Mouse (Mus musculus) testis, postnatal 10 days (tissue): ENCODE data around the gene BC052040.

Experiments used
- DNase-seq: peaks from one replicate; pipeline ENCODE4 v3.0.0; 2021; ENCODE audit warnings: low spot score

The BC052040 gene

DNA sequence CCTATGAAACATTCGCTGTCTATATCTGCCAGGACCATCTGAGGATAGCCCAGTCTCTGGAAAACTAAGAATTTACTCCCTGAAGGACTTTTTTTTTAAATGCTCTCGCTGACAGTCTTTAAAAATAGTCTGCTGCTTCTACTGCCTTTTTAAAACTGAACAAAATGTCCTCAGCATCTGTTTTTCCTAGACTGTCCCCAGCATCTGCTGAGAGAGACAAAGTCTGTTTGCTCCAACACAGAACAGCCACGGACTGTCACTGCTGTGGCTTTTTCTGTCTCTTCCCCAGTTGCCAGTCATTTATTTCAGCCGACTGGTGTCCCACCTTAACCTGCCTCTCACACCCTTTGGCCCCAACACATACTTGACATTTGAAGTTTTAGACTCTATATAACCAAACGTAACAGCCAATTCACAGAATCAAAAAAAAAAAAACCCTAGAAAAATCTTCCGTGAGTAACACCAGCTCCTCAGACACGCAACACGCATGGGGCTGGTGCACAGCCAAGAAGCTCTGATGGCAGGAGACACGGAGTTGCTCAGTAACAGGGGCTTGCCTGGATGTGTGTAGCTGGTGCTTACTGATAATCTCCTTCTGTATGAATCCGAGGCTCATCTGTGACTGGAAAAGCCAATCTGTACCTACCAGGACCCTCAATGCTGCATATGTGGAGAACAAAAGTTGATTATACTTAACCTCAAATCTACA, 188.2 kb downstream of the BC052040 start:
- DNase-seq, result no peak

DNA sequence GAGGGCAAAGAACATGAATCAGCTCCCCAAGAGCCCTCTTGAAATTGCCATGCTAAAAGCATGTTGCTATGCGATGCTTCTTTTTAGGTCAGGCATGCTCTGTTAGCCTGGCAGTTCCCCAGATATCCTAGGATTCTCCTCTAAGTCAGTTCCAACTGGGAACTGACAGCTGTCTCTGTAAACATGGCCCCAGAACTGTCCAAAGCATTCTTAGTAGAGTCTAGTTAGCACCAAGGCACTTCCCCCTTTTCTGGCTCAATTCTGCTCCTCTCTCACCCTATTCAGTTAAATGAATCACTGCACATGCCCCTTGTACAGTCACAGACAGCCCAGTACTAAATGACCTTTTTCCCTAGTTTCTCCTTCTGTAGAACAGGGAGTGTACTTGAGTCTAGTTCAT, 191.2 kb downstream of the BC052040 start:
- no peak for DNase-seq

DNA sequence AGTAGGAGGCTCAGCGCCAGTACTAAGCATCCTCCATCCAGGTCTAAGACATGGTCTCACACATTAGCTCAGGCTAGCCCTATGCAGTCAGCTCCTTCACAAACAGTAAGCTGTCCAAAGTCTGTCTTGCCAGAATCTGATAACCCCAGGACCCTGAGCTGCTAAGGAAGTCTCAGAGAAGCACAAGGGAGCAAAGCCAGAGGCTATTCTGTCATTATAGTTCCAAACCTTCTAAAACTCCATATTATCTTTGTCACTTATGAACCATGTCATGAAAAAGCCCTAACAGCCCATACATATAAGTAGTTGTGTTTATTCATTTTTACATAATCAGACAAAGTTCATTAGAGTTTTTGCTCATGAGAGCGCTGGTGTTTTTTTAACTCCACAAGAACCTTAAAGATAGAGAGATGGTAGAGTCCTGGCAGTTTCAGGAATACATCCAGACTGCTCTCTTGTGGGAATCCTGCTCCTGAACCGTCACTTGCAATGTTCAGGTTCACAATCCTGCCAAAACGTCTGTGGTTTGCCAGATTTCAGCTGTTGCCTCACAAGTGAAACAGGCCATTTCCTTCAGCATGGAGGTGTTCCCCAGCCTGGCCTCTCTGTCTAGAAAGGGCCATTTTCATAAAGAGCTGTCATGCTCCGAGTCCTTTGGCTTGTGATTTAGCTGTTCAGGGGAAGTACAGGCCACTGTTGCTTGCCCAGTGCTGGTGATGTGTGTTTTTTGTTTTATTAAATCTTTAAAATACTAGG, 192.8 kb downstream of the BC052040 start:
- DNase-seq, result no peak

DNA sequence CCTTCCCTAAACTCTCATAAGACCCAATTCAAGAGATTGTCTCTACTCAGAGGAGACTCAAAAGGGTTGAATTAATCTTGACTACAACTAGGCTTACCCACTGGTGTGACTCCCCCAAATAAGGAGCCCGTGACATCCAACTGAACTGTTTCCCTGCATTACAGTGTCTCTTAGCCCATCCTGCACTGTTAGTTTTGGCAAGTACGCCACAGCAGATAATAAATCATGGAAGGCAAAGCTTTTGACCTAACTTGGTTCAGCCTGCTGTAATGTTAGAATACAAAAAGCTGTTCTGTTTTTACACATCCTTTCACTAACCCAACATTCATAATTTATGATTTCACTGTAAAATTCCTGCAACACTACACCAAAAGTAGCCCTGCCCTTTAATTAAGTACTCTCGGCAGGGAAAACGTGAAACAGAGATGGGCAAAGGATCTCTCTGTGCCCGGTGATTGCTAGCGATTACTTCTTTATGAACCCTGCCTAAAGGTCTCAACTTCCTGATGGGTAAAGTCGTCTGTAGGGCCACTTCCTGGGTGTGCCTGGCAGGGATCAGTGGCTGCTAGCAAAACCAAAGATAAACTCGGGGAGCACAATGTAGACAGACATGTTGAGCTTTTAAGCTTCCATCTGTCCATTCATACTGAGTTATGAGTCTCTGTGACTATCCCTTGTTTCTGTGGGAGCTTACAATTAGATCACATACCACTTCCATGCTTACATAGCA, 194.1 kb downstream of the BC052040 start:
- no peak for DNase-seq

DNA sequence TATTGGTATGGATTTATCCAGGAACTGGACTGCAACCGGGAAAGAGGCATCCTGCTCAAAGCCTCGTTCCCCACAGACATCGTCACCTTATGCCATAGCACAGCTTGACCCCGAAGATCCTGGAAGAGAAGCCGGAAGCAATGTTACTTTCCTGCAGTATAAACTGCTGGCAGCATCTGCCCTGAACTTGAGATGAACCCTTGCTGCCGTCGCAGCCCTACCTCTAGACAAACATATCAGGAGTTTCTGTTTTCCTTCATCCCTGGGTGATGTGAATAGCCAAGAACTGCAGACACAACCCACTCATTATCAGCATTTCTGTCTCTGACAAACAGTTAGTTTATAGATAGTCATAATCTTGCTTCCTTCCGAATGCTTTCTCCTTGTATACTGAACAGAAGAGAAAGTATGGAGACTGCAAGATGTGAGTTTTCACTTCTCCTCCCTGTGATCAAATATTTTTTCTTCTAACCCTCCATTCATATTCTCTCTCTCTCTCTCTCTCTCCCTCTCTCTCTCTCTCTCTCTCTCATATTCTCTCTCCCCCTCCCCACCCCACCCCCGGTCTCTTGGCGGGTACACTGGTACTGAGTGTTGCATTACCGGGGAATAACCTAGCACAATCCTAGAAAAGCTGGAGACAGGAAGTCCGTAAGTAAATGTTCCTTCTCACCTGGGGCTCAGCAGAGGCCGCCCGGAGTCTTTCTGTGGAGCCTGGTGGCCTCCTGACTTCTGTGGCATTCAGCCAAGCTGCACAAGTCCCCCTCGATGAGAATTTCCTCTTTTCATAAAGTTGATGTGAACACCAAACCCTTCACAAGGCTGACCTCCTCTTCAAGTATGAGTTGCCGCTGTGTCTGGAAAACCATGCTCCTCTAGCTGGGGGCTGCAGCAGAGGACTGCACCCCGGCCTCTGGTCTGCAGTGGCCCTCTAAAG, 195.7 kb downstream of the BC052040 start:
- no peak for DNase-seq

DNA sequence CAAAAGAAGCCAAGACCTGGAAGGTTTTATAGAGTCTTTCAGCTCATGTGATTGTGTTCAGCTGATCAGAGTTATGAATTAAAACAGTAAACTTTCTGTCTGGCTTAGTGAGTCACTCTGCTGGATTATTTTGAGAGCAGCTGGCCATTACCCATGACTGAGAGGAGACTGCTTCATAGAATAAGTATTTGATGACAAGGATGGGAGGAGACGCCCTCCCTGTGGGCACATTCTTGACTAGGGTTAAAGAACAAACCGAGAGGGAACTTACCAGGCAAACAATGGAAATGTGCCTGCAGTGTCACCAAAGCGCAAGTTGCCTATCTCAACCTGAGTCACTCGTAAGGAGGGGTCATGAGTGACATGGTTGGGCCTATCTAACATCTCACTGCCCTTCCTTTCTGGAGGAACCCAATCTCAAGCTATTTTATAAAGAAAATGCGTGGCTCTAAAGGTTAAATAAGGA, 199.1 kb downstream of the BC052040 start:
- no peak for DNase-seq

DNA sequence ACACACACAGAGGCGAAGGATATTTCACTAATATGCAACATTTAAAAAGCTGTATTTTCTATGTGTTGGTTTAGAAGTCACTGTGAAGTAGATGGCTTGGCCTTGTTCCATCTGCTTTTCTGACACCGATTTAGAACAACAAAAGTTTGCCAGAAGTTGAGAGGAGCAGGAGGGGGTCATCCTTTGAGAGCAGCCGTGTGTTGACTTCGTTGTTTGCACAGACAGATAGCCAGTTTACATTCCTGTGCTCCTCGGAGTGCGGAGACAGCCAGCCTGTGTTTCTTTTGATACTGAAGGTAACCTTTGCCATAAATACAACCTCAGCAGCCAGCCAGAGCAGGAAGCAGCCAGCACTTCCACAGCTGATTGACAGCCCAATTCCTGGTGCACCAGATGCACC, 204.2 kb downstream of the BC052040 start:
- DNase-seq, result no peak

DNA sequence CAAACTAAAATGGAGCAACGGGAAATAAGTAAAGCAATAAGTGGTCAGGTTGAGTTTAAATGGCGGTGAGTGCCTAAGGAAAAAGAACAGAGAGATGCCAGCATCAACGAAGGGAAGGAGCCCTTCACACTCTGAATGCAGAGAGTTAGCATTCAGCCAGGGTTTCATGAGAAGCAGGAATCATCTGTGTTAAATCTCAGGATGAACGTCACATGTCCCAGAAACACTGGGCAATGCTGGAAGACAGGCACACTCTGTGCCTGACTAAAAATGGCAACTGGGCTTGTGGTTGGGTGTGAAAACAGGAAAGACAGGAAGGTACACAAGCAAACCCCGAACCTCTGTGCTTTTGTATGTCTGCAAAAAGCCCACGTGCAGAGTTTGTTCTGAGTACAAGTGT, 217.3 kb downstream of the BC052040 start:
- DNase-seq, result no peak

DNA sequence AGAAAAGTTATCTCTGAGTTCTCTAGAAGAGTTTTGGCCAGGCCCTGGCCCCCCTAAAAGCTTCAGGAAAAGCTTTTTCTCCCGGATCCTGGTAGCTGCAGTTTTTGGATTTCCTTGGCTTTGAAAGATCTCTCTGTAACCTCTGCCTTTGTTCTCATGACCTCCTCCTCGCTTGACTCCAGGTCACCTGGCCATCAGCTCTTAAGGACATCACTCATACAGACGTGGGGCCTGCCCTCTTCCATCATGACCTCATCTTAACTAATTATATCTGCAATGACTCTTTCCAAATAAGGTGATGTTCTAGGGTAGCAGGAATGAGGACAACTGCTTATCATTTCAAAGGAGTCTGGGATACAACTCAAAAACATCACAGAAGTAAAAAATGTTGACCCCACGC, 226.9 kb downstream of the BC052040 start:
- no peak for DNase-seq

DNA sequence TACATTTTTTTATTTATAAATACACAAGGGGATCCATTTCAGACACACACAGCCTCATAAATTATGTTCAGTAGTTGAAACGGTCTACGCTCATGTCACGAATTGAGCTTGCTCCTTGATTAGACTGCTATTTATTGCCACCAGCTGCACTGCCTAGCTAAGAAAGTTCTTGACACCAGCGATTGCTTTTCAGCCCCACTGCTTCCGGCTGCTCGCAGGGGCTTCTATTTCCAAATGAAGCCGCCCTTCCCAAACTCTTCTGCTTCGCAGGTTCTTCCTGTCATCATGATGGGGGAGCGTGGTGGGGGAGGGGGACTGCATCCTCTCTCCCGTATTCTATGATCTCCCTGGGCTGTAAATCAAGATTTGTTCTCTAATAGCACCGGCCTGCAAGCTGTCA, 231.8 kb downstream of the BC052040 start:
- DNase-seq, result no peak

DNA sequence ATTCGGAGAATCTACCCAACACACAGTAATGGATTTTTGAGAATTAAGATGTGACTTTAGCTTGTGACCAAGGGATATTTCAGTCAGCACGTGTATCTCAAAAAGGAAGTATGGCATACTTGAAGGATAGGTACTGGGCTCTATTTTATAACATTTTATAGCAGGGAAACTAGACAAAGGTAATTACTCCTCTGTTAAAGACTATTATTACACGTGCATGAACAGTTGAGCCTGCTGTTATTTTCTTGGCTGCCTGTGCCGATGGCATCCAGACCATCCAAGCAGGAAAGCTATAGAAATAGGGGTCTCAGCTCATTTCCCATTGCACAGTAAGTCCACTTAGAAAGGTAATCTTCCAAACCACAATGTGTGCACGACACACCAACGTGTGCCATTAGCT, 232.2 kb downstream of the BC052040 start:
- no peak for DNase-seq

DNA sequence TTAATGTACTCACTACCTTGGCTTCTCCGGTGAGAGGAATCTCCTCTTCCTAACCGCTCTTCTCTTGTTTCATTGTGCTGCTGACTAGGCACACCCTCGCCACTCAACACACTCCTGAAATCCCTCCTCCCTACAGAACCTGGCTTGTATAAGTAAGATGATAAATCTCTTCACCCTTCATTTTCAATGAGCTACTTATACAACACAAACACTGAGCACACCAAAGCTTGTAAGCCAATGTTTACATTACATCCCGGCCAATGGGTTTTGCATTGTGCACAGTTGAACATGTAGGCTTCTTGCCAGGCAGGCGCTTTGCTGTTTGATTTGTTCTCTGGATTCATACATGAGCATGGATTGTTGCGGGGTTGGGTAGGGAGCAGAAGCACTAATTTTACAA, 236.4 kb downstream of the BC052040 start:
- DNase-seq, result no peak

DNA sequence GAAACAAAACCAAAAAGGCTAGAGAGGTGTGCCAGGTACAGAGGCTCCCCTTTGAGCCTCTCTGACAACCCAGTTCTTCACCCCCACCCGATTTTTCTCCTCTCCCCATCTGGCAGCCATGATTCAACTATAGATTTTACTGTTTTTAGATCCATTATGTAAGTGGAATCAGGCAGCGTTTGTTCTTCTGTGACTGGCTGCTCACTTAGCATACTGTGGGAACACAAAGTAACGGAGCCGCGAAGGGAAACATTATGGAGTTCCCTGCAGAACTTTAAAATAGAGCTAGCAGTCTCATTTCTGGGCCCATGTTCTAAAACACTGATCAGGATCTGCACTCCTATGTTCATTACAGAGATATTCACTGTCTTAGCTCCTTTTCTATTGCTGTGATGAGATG, 240.8 kb downstream of the BC052040 start:
- no peak for DNase-seq
